Mouse (Mus musculus) left cerebral cortex, postnatal 25 days (tissue): Measurements from ENCODE around the gene Vmn1r25. TPM values are rescaled to one million over a fixed set of nuclear protein-coding genes. Genes with fewer than 3 reads are reported as not detected.
"Not testable (repeated sequence)": the region's sequence is repeated elsewhere in the genome, so short reads cannot be mapped to it uniquely, and the experiment has no call there.

Experiments
- DNase-seq, 2 experiments: peaks; one replicate each; pipeline ENCODE4 v3.0.0; 2022; ENCODE audit warnings: low spot score in 2 of 2, mixed read lengths in 1 of 2
- intact Hi-C: fragments of 180-260 bp; cut with DNase I; formaldehyde crosslinking; loops from one replicate; pipeline ENCODE4 v1.15.1; 2025
- total RNA-seq, 2 experiments: library from RNA; stranded (reverse); gene quantifications; 2 replicates each; pipeline ENCODE4 v1.2.3; 2021

Vmn1r25 gene
- not detected for total RNA-seq

- intact Hi-C loops: no loop called here
- no peak for DNase-seq
These were observed at the start of gene Vmn1r25 for GRCm38 (mm10) chr6:57980710-57981109. TSS of gene Vmn1r25 (minus strand) at chr6:57980810.

- not testable (repeated sequence) for DNase-seq
These were observed 36.9 kb upstream of the Vmn1r25 start for GRCm38 (mm10) chr6:58017478-58017877.

DNA sequence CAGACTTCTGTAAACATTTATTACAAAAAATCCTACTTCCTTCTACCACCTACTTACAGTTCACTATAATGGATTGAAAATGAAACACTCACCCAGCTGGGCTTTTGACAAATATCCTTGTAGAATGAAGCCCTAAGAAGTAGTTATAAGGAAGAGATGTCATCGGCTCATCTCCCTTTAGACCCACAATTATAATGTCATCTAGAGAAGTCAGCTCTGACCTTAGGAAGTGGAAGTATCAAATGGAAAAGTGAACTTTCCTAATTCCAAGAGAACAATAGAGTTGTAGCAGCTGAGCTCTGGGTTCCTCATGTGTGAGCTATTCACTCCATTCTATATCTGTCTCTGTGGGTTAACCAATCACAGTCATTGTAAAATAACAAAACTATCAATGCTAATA, 34.4 kb upstream of the Vmn1r25 start, which contains the start of gene Vmn1r26:
TSS of gene Vmn1r26 (minus strand) at position 101 of the 400 bp plus-strand sequence.
- intact Hi-C loops: no loop called here
- DNase-seq: no peak

More at GRCm38 (mm10) chr6:58017478-58017877, 36.9 kb upstream of the Vmn1r25 start:
- intact Hi-C loops: not testable (repeated sequence)

- intact Hi-C loops, DNase-seq: not testable (repeated sequence)
These were observed 19.2 kb downstream of the Vmn1r25 start, which contains the start of gene Vmn1r24 for GRCm38 (mm10) chr6:57961403-57961802. TSS of gene Vmn1r24 (minus strand) at chr6:57961503.

Other genes with a start within 250 kb of the Vmn1r25 start
- gene Vopp1, start 155.7 kb downstream of the Vmn1r25 start, total RNA-seq: 100 to 1,000 TPM; 150 to 151 TPM
- not detected for gene Vmn1r21, start 130.5 kb downstream of the Vmn1r25 start, total RNA-seq
- not detected for gene Vmn1r22, start 72.8 kb downstream of the Vmn1r25 start, total RNA-seq
- not detected for gene Vmn1r23, start 54.0 kb downstream of the Vmn1r25 start, total RNA-seq
- not detected for gene Vmn1r24, start 19.3 kb downstream of the Vmn1r25 start, total RNA-seq
- not detected for gene Vmn1r26, start 34.3 kb upstream of the Vmn1r25 start, total RNA-seq
- gene Vmn1r27, start 238.0 kb upstream of the Vmn1r25 start, total RNA-seq: not detected